Mouse (Mus musculus) retina, adult 2 months (tissue): ENCODE data around the gene Rab31.

ENCODE experiments used
- DNase-seq: peaks from one replicate; pipeline ENCODE4 v3.0.0-alpha.2; 2012; ENCODE audit warnings: low read depth, low spot score

Gene Rab31

GRCm38 (mm10) chr17:65666388-65667161 lies 106.0 kb downstream of the Rab31 start:
- no peak for DNase-seq

- no peak for DNase-seq
These were observed 106.7 kb downstream of the Rab31 start for GRCm38 (mm10) chr17:65665786-65666387.

DNA sequence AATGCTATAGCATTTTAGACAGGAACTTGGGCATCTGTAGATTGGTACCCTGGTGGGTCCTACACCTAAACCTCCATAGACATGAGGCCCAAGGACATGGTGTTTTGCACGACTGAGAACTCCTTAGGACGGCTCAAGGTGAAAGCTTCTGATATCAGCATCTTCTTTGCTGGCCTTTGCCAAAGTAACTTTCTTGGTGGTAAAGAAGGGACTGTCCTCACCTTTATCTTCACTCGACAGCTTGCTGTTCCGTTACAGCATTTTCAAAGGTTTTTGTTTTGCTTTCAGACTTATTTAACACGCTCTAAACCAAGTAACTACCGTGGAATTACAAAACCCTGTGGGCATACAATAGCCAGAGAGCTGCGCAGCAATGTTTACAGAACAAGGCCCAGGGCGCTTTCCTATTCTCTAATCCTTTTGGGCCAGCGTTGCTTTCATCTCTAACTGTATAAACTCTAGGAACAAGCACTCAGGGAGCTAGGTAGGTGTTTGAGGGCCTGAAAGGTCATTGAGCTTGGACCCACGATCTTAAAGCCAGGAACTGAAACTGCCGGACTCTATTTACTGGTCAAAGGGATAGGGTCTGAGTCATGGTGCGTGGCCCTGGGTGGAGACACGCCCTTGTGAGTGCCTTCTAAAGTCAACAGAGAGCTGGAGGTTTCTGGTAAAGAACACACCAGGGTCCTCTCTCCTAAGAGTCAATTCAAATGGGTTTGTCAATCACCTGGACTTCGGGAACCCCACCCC lies 109.0 kb downstream of the Rab31 start:
- no peak for DNase-seq

GRCm38 (mm10) chr17:65662662-65663061 lies 109.9 kb downstream of the Rab31 start:
- no peak for DNase-seq

DNA sequence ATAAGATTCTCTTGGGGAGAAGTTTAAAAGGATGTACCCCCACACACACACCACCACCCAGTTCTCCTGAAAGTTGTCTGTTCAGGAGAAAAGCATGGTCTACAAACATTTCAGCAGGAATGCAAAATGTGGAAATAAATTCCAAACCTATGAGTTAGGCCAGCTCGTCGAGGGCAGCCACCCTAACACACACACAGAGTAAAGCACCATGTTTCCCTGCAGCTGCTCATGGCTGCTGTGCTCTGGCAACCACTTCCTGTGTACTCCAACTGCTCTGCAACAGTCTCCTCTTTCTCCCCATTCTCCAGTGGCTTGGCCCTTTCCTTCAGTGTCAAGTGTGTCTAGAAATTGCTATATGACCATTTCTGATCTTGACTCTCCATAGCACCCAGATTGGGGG lies 114.1 kb downstream of the Rab31 start:
- no peak for DNase-seq

DNA sequence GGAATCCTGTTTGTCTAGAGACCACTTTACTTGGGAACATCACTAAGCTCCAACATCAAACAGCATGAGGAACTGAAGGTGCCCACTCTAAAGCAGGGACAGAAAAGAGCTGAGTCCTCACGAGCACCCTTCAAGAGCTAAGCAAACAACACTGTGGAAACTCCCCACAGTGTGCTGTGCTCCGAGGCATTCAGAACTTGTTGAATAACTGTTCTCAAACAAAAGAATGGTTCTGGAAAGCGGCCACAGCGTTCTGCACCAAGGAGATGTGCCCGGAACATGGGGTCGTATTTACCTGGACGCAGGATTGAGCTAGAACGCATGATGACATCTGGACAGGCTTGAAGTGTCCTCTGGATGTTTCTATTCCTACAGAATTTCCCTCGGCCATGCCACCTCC lies 114.6 kb downstream of the Rab31 start:
- no peak for DNase-seq

DNA sequence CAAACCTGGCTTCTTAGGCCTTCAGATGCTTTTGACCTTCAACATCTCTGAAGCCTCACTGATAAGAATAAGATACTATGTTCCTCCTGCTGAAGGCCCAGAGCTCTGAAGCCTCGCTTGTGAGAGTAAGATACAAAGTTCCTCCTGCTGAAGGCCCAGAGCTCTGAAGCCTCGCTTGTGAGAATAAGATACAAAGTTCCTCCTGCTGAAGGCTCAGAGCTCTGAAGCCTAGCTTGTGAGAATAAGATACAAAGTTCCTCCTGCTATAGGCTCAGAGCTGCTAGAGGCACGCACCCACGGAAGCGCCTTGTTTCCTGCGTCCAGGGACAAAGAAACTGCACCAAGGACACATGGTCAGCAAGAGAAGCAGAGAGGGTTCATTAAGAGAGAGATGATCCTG lies 115.8 kb downstream of the Rab31 start:
- no peak for DNase-seq

GRCm38 (mm10) chr17:65656076-65656475 lies 116.5 kb downstream of the Rab31 start:
- no peak for DNase-seq

DNA sequence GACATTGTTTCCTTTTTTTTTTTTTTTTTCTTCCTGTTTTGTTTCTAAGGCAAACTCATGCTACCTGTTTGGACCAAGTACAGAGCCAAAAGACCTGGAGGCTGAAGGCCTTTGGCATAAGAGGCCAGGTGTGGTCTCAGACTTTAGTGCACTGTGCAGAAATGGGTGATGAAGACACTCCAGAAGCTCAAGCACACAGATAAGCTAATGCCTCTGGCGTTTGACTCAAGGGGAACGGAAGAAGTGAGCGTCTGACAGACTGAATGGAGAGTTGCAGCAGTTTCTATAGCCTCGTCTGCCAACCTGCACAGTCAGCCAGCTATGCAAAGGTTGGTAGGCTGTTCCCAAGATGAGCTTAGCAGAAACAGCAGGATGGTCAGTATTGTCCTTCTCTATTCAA lies 116.9 kb downstream of the Rab31 start:
- DNase-seq = no peak

DNA sequence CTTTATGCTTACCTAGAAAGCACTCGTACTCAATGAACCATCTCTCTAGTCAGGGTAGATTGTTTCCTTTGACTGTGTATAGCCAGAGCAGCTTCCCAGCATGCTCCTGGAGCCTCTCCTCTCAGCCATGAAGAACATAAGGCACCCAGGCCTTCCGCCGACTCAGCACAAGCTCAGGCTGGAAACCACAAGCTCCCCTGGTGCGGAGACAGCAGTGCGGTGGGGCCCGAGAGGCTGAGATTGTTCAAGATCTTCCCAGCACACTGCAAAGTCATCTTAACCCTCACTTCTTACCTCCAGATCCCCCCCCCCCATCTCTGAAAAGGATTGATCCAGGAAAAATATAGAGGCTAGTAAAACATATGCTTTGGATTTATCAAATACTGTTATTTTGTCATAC lies 122.0 kb downstream of the Rab31 start:
- no peak for DNase-seq

DNA sequence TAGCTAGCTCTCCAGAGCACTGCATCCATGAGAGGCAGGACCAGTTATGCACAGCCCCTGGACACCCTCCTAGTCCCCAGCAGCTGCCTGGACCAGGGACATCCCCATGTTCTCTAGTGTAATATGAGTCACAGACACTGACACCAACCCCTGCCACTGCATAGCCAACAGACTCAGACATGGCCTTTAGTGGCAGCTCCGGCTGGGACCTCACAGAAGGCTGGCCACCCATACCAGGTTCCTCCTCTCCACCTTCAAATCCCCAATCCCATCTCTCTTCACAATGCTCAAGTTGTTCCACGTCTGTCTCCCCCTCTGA lies 123.4 kb downstream of the Rab31 start:
- DNase-seq = no peak

DNA sequence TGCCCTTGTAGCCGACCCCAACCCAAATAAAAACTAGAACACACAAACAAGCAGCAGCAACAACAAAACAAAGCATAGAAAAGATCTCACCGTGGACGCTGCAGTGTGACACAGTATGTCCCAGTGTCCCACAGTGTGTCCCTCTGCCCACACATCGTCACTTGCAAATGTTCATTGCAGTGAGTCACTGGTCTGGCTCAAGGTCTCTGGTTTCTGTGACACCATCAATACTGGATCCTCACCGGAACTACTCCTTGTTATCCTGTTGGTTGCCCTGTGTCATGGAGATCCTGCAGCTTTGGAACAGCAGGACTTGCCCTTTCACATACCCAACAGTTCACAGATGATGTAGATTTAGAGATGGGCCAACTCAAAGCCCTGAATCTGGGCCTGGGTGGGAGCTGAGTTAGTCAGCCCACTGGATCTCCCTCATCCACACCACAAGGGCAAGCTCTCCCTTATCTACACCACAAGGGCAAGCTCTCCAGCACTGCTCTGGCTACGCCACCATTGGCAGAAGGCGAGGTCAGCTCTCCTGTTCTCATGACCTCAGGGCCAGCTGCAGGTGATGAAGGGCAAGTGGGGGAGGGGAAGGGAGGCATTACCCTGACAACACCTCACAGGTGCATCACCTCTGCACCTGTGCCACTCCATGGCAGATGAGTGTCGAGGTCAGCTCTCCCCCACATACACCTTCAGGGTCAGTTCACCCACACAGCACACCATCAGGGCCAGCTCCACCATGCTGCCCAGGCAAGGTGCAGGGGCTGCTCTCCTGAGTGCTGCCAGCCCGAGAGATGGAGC lies 124.0 kb downstream of the Rab31 start:
- DNase-seq = no peak

- no peak for DNase-seq
These were observed 124.6 kb downstream of the Rab31 start for GRCm38 (mm10) chr17:65647961-65648360.

DNA sequence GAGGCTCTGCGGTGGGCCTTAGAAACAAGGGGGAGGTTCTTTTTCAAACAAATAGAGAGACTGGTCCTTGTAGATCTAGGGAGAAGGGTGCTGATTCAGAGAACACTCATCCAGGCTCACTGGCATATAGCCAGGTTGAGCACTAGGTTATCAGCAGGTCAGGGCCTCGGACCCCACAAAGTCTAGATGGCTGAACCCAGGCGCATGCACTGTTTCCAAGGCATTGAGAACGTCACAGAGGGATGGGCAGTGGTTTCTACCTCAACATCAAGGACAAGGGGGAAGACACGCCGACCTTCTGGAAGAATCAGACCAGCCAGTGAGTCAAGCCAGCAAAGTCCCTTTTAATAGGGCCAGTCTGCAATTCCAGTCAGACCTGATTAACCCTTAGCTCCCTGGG lies 125.3 kb downstream of the Rab31 start:
- no peak for DNase-seq

- no peak for DNase-seq
These were observed 129.0 kb downstream of the Rab31 start for GRCm38 (mm10) chr17:65643579-65643978.

DNA sequence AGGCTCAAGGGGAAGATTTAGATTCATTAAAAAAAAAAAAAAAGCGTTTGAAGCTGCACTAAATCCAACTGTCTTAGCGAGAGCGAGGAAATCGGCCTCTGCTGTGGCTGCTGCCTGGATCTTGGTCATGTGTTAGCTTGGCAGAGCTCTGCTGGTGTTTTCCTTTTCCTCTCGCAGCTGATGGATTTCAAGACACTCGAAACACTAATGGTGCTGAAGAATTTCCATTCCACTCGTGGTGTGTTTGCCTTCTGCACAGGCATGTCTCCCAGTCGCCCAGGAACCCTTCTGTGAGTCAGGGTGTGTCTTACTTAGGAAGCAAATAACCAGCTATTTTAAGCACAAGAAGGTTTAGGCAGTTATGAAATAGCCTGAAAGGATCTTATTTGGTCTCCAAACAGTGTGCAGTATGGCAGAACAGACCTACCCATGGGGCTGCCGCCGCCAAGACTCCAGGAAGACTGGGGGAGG lies 129.5 kb downstream of the Rab31 start:
- no peak for DNase-seq

GRCm38 (mm10) chr17:65642578-65642991 lies 130.0 kb downstream of the Rab31 start:
- no peak for DNase-seq

GRCm38 (mm10) chr17:65641734-65642218 lies 130.8 kb downstream of the Rab31 start, which contains the start of gene Txndc2:
Gene Txndc2 (minus strand): TSS chr17:65642168.
- no peak for DNase-seq

DNA sequence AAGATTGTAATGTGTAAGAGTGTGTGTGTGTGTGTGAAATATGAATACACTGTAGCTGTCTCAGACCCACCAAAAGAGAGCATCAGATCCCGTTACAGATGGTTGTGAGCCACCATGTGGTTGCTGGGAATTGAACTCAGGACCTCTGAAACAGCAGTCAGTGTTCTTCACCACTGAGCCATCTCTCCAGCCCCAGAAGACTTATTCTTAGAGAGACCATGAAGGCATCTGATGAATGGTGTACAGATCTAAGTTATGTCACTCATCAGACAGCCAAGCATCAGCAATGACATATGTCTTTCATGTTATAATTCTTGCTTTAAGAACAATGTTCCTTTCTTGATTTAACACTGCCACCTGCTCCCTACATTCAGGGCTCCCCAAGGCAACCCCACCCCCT lies 133.4 kb downstream of the Rab31 start:
- no peak for DNase-seq

- no peak for DNase-seq
These were observed 136.7 kb downstream of the Rab31 start for GRCm38 (mm10) chr17:65635715-65636360.

GRCm38 (mm10) chr17:65629943-65630342 lies 142.6 kb downstream of the Rab31 start:
- no peak for DNase-seq
